Mouse (Mus musculus) forebrain, embryonic 10.5 days (tissue): ENCODE results near the gene Trim31. TPM values are rescaled to one million over a fixed set of nuclear protein-coding genes. Genes with fewer than 3 reads are reported as not detected.

Experiments
- DNase-seq: peaks from one replicate; pipeline ENCODE4 v3.0.0-alpha.2; 2017; ENCODE audit warnings: low spot score; ENCODE audit errors: extremely low spot score
- H3K27ac ChIP-seq: fragments of 300-500 bp; sonication (generic); 2 replicates; pipeline ENCODE4 v1.5.1; 2016; ENCODE audit warnings: mild to moderate bottlenecking
- H3K27me3 ChIP-seq: fragments of 300-500 bp; sonication (generic); 2 replicates; pipeline ENCODE4 v1.6.1; 2016; ENCODE audit warnings: mild to moderate bottlenecking; ENCODE audit not compliant: poor library complexity, severe bottlenecking
- H3K36me3 ChIP-seq: fragments of 300-500 bp; sonication (generic); replicated peaks from 2 replicates; pipeline ENCODE4 v1.6.1; 2016; ENCODE audit warnings: mild to moderate bottlenecking, moderate library complexity
- H3K4me1 ChIP-seq: fragments of 300-500 bp; sonication (generic); 2 replicates; pipeline ENCODE4 v1.6.1; 2016
- H3K4me3 ChIP-seq: fragments of 300-500 bp; sonication (generic); 2 replicates; pipeline ENCODE4 v1.5.1; 2016; ENCODE audit warnings: mild to moderate bottlenecking, moderate library complexity
- H3K9me3 ChIP-seq: fragments of 300-500 bp; sonication (generic); 2 replicates; pipeline ENCODE4 v1.6.1; 2016; ENCODE audit warnings: mild to moderate bottlenecking, moderate library complexity
- WGBS: fragments of 180-500 bp; shearing (Covaris S2); methylation state at CpG from one replicate; pipeline ENCODE4 v1.1.7; 2016; 5-methylcytosine and 5-hydroxymethylcytosine counted together
- polyA plus RNA-seq: library from polyadenylated mRNA; unstranded; fragments of >200 nt; fragmentation: Nextera tagmentation; extraction: Ambion mirVana; gene quantifications from 2 replicates; pipeline ENCODE4 v1.2.1, GENCODE M21; 2016

Gene Trim31
- polyA plus RNA-seq, 1 experiment from 2014 or later: not detected

DNA sequence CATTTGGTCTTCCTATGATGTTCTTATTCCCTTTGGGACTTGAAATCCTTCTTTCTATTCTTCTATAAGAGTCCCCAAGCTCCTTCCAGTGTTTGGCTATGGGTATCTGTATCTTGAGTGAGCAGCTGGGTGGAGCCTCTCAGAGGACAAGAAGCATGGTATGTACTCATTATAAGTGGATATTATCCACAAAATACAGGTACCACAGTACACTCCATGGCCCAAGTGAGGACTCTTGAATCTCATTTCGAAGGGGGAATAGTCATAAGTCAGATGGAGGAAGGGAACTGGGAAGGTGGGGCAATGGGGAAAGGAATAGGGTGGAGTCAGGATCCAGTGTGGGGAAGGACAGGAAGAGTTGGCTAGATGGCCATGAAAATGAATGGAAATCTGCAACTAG is 55.1 kb downstream of the Trim31 start:
- no peak for DNase-seq
- H3K27ac ChIP-seq: no peak overlapping the region
- no peak overlapping the region for H3K4me3 ChIP-seq
- no peaks in the 10 kb centered on the region for H3K9me3 ChIP-seq
- peaks cover 12% of the 10 kb centered on the region for H3K27me3 ChIP-seq
- peaks cover 24% of the 10 kb centered on the region for H3K4me1 ChIP-seq
- 85% methylated on average over 1 of the region's 1 CpGs for WGBS
- peaks cover 52% of the 10 kb centered on the region for H3K36me3 ChIP-seq

DNA sequence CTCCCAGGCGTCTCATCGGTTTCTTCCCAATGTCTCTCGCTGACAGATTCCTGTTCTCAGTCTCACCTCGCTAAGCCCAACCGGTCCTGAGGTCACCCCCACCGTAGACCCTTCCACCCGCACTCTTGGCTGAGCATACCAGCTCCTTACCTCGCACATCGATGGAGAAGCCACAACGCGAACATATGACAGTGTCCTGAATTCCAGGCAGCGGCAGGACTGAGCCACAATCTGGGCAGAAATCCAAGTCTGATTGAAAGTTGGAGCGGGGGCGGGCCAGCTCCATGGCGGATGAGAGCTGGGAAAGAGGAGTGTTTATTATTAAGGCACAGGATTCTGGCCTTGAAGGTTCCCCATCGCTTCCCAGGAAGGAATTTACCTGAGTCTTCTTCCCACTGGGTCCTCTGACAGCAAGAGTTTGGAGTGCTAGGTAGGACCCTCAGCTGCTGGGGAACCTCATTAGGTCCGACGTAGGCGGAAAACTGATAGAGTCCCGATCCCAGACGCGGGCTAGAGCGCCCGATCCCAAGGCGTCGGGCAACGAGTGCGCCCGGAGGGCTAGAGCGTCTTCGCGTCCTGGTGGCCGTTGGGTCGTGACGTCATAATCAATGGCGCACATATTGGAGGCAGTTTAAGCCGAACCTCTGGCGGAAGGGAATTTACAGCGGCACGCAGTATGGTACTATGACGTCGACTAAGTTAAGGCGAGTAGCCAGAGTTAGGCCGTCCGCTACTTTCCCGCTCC is 60.3 kb downstream of the Trim31 start, which contains the start of the genes Znrd1 and Znrd1as:
Znrd1 (minus strand) TSS at position 561 of the 745 bp plus-strand sequence.
Znrd1as (plus strand) TSS at position 594 of the 745 bp plus-strand sequence.
- Histone ChIP-seq H3K4me3 (peak within 1 kb of the TSS; percentile 80), H3K9me3 (no peaks in the 10 kb centered on the region), H3K4me1 (peaks cover 19% of the 10 kb centered on the region), H3K27me3 (no peaks in the 10 kb centered on the region), H3K36me3 (peaks cover 34% of the 10 kb centered on the region), H3K27ac (peak within 1 kb of the TSS; percentile 87)
- peak; percentile 95 for DNase-seq
- under 1% methylated on average over 46 of the region's 46 CpGs for WGBS

DNA sequence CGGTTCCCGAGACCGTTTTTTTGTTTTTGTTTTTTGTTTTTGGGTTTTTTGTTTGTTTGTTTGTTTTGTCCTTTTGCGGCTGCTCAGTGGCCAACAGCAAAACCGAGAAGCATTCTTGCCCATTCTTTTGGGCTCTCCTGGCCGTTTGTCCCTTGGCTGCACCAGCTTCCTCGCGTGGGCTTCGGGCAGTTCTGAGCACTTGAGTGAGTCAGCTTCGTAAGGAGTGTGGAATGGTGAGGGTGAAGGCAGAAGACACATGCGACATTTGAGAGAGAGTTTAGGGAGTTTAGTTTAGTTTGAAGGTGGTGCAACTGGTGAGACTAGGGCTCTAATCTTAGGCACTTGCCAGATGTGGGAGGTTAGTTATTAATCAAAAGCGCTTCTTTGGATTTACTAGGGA is 61.0 kb downstream of the Trim31 start:
- Histone ChIP-seq H3K27me3 (no peaks in the 10 kb centered on the region), H3K36me3 (peaks cover 27% of the 10 kb centered on the region), H3K4me3 (peak overlapping the region; percentile 80), H3K9me3 (no peaks in the 10 kb centered on the region), H3K27ac (peak overlapping the region; percentile 87), H3K4me1 (peaks cover 19% of the 10 kb centered on the region)
- WGBS: 10% methylated on average over 12 of the region's 12 CpGs
- no peak for DNase-seq

Other genes starting within 250 kb of the Trim31 start
- not detected in 2 replicates for gene H2-M1, start 225.9 kb upstream of the Trim31 start, polyA plus RNA-seq
- not detected in 2 replicates for gene H2-M10.5, start 125.2 kb upstream of the Trim31 start, polyA plus RNA-seq
- gene H2-M10.6, start 85.9 kb upstream of the Trim31 start, polyA plus RNA-seq: not detected in 2 replicates
- 42.8 and 44.3 TPM in 2 replicates for gene Trim26, start 61.0 kb upstream of the Trim31 start, polyA plus RNA-seq
- 0.20 and 0.27 TPM in 2 replicates for gene Trim15, start 30.9 kb upstream of the Trim31 start, polyA plus RNA-seq
- gene Trim10, start 28.5 kb upstream of the Trim31 start, polyA plus RNA-seq: 6.1 and 9.8 TPM in 2 replicates
- not detected in 2 replicates for gene Trim40, start 8.0 kb upstream of the Trim31 start, polyA plus RNA-seq
- gene Rnf39, start 44.8 kb downstream of the Trim31 start, polyA plus RNA-seq: 0.26 and 0.31 TPM in 2 replicates
- 157 TPM in 2 replicates for gene Ppp1r11, start 53.6 kb downstream of the Trim31 start, polyA plus RNA-seq
- gene Znrd1, start 60.4 kb downstream of the Trim31 start, polyA plus RNA-seq: 89.0 and 98.1 TPM in 2 replicates
- 9.9 and 11.0 TPM in 2 replicates for gene Znrd1as, start 60.5 kb downstream of the Trim31 start, polyA plus RNA-seq
- gene 2410137M14Rik, start 83.1 kb downstream of the Trim31 start, polyA plus RNA-seq: not detected in 2 replicates
- gene H2-M5, start 91.4 kb downstream of the Trim31 start, polyA plus RNA-seq: 0.74 and 0.94 TPM in 2 replicates
- gene Zfp57, start 103.0 kb downstream of the Trim31 start, polyA plus RNA-seq: 78.5 and 81.0 TPM in 2 replicates
- gene Mog, start 125.3 kb downstream of the Trim31 start, polyA plus RNA-seq: 0.16 and 0.30 TPM in 2 replicates
- gene Gabbr1, start 147.8 kb downstream of the Trim31 start, polyA plus RNA-seq: 8.0 and 8.4 TPM in 2 replicates
- not detected in 2 replicates for gene Olfr90, start 190.4 kb downstream of the Trim31 start, polyA plus RNA-seq
- gene Olfr91, start 200.2 kb downstream of the Trim31 start, polyA plus RNA-seq: 0.15 TPM in 1 of 2 replicates, not detected in the other
- gene Olfr92, start 222.0 kb downstream of the Trim31 start, polyA plus RNA-seq: not detected in 2 replicates